Mouse (Mus musculus): ENCODE results near the gene Capn9.

Gene Capn9

GRCm38 (mm10) chr8:124575811-124576210, at the start of gene Capn9:
Gene Capn9, plus strand, starts transcription at chr8:124576111.
- DNase-seq (ENCODE audit: low read depth, low spot score) = no peak

GRCm38 (mm10) chr8:124526261-124526660, 49.6 kb upstream of the Capn9 start:
- no peak for DNase-seq (ENCODE audit: low read depth, low spot score)

GRCm38 (mm10) chr8:124530076-124530475, 45.8 kb upstream of the Capn9 start:
- DNase-seq (ENCODE audit: low read depth, low spot score) = no peak

- no peak for DNase-seq (ENCODE audit: low read depth, low spot score)
Observed at GRCm38 (mm10) chr8:124530556-124530955, 45.4 kb upstream of the Capn9 start.

- no peak for DNase-seq (ENCODE audit: low read depth, low spot score)
Observed at GRCm38 (mm10) chr8:124530996-124531395, 44.9 kb upstream of the Capn9 start.

- no peak for DNase-seq (ENCODE audit: low read depth, low spot score)
Observed at GRCm38 (mm10) chr8:124532626-124533025, 43.3 kb upstream of the Capn9 start.

- DNase-seq (ENCODE audit: low read depth, low spot score) = no peak
Observed at GRCm38 (mm10) chr8:124535451-124535850, 40.5 kb upstream of the Capn9 start.

- no peak for DNase-seq (ENCODE audit: low read depth, low spot score)
Observed at GRCm38 (mm10) chr8:124540906-124541305, 35.0 kb upstream of the Capn9 start.

- no peak for DNase-seq (ENCODE audit: low read depth, low spot score)
Observed at GRCm38 (mm10) chr8:124542001-124542400, 33.9 kb upstream of the Capn9 start.

GRCm38 (mm10) chr8:124543272-124543671, 32.6 kb upstream of the Capn9 start:
- no peak for DNase-seq (ENCODE audit: low read depth, low spot score)

GRCm38 (mm10) chr8:124546371-124546770, 29.5 kb upstream of the Capn9 start:
- DNase-seq (ENCODE audit: low read depth, low spot score) = no peak

GRCm38 (mm10) chr8:124546815-124547214, 29.1 kb upstream of the Capn9 start:
- DNase-seq (ENCODE audit: low read depth, low spot score) = no peak

GRCm38 (mm10) chr8:124547269-124547668, 28.6 kb upstream of the Capn9 start:
- no peak for DNase-seq (ENCODE audit: low read depth, low spot score)

GRCm38 (mm10) chr8:124548187-124548586, 27.7 kb upstream of the Capn9 start:
- DNase-seq (ENCODE audit: low read depth, low spot score) = no peak

GRCm38 (mm10) chr8:124551011-124551661, 24.8 kb upstream of the Capn9 start:
- DNase-seq (ENCODE audit: low read depth, low spot score) = no peak

GRCm38 (mm10) chr8:124555113-124555750, 20.7 kb upstream of the Capn9 start:
- DNase-seq (ENCODE audit: low read depth, low spot score) = no peak

- DNase-seq (ENCODE audit: low read depth, low spot score) = no peak
Observed at GRCm38 (mm10) chr8:124556164-124556563, 19.7 kb upstream of the Capn9 start.

- no peak for DNase-seq (ENCODE audit: low read depth, low spot score)
Observed at GRCm38 (mm10) chr8:124556658-124557057, 19.3 kb upstream of the Capn9 start.

- DNase-seq (ENCODE audit: low read depth, low spot score) = no peak
Observed at GRCm38 (mm10) chr8:124557476-124557875, 18.4 kb upstream of the Capn9 start.

GRCm38 (mm10) chr8:124567126-124567525, 8.8 kb upstream of the Capn9 start:
- DNase-seq (ENCODE audit: low read depth, low spot score) = no peak

- DNase-seq (ENCODE audit: low read depth, low spot score) = no peak
Observed at GRCm38 (mm10) chr8:124567584-124567983, 8.3 kb upstream of the Capn9 start.

GRCm38 (mm10) chr8:124569100-124569499, 6.8 kb upstream of the Capn9 start:
- DNase-seq (ENCODE audit: low read depth, low spot score) = no peak

- no peak for DNase-seq (ENCODE audit: low read depth, low spot score)
Observed at GRCm38 (mm10) chr8:124569593-124569992, 6.3 kb upstream of the Capn9 start, which contains the start of gene Agt. Gene Agt, minus strand, starts transcription at chr8:124569706.
